Mouse (Mus musculus) urinary bladder, postnatal 25 days (tissue): ENCODE measurements at regions not wholly inside any gene's neighbourhood (a gene's known extent, or its start where the extent isn't known, plus 50 kb on each side); places are given as distances from the start of the nearest gene placed in this dataset.

Experiments used
- DNase-seq: peaks from one replicate; pipeline ENCODE4 v3.0.0; 2022; ENCODE audit warnings: low spot score

DNA sequence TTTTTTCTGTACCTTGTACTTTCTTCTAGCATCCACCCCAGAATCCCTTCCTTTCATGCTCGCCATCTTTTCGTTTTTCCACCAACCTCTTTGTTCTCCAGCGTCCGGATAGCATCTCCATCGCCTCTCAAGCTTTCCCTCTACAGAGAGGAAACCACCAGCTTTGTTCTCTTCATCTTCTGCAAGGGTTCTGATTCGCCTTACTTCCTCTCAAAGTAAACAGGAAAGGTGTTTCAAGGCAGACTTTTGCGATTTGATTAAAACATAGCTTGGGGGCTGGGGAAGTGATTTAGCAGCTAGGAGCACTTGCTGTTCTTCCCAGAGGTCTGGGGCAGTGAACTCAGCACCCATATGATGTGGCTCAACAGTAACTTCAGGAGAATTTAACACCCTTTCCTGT, 71.4 kb downstream of the Emp1 start:
- no peak for DNase-seq

DNA sequence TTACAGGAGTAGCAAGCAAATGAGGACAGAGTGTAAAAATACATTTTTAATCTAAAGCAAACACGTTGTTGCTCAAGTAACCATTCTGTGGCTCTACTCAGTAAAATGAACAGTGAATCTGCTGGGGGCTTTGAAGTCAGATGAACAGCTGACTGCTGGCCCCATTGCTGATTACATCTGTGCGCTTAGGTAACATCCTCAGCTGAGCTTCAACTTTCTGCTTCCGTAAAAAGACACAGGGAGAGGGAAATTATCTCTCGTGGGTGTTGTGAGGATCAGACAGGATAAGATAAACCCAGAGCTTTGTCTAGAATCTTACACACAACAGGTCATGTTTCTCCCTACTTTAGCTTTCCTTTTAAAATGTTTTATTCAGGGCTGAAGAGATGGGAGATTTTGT, 74.0 kb downstream of the Emp1 start:
- no peak for DNase-seq

DNA sequence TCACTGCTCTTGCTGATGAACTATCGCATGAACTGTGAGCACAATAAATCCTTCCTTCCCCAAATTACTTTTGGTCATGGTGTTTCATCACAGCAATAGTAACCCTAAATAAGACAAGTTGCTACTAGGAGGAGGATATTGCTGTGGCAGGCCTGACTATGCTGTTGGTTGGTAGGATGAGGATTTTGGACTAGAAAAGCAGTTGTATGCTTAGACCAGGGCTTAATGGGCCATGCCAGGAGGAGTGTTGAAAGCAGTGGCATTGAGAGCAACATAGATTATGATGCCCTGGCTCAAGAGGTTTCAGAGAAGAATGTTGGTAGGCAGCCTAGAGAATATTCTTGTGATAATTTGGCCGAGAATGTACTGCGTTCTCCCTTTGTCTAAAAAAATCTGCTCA, 75.9 kb downstream of the Emp1 start:
- no peak for DNase-seq

DNA sequence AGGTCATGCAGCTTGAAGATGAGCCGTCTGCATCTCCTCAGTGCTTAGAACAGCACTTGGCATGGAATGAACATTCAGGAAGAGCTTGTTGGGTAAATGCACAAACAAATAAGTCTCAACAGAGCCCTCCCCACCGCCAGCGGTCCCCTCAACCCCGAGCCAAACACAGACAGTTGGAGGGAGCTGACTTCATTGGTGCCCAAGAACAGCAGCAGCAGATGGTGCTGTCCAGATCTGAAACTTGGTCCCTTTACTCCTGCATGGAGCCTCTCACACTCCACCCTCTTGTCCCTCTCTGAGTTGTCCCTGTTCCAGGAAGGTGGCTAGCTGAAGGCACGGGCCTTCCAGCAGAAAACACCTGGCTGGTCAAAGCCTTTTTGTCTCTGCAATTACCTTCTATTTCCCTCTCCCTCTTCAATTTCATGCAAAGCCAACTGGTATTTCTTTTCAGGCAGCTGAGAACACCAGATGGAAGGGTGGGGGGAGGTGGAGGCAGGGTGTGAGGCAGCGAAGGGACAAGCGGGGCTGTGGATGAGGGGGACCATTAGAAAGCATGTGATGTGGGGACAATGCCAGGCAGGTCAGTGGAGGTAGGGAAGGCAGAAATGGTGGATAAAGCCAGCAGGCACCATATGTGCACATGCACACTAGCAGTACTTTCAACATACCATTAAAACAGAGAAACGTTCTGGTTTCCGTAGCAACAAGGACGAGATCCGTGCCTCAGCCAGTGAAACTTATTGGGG, 79.0 kb downstream of the Emp1 start:
- no peak for DNase-seq

DNA sequence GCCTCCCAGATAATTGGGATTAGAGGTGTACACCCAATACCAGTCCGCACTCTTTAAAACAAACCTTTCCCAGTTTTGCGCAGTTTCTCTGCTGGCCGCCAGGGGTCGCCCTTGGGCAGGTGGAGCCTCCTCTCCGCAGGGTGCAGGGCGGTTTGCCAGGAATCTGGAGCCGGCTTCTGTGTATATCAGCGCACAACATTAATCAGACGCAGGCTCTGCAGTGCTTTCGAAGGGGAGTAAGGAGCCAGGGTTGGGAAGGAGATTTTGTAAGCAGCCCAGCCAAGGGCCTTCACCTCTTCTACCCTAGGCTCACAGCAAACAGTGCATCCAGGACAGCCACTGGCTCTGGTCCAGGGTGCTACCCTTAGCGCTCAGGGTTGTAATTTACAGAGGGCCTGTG, 82.3 kb downstream of the Emp1 start:
- DNase-seq: peak; percentile 94

DNA sequence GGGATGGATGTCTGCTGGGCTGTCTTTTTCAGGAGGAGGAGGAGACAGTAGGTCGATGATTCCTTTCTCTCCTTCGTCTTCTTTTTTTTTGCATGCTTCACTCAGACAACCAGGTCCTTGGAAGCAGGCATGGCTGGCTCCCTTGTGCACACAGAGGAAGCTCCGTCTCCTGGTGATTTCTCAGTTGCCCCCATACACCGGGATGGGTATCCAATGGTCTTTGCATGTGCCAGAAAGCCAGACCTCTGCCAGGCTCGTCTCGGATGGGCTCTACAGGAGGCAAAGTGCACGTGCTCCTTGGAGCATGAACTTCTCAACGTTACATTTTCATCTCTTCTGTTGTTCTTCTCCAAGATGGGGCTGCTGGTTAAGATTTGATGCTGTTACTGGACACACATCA, 82.7 kb downstream of the Emp1 start:
- DNase-seq: no peak

DNA sequence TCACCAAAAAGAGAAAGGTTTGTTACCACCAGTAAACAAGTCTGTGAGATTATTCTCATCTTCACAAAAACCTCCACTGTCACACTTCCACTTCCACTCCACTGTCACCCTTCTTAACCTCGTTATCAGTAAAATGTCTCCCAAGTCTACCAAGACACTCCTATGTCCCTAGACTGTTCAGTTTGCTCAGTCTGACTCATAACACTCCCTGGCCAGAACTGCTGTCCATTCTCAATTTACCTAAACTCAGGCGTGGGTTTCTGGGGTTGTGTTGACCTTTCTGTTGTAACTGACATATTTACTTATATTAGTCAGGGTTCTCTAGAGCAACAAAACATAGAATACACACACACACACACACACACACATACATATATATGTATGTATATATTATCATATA, 85.5 kb downstream of the Emp1 start:
- no peak for DNase-seq

DNA sequence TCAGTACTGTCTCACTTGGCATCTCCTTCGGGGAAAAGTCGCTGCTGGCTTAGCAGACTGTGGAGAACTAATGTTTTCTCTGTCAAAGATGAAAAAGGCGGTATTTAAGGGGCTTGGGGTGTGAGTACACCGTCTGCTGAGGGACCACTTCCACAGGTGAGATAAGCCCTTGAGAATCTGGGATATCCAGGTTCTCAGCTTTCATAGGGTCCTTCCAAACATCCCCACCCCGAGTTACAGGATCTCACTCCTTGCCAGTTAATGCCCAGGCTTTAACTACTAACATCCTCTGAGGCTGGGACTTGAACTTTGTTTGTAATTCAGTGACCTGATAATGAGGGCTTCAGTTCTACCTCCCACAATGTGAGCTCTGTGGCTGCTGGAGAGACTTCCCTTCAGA, 86.9 kb downstream of the Emp1 start:
- no peak for DNase-seq

DNA sequence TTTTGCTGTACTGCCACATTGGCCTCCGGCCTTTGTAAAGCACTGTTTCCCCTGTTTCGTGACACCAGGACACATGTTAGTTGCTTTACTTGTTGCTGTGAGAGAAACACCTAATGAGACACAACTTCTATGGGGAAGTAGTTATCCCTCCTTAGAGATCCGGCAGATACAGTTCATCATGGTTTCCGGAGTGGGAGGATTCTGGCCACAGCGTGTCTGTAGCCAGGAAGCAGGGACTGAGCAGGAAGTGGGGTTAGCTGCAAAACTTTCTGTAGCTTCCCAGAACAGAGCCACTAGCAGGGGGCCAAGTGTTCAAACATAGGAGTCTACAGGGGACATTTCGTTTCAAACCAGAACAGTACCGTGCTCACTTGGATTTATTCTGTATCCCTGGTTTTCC, 88.2 kb downstream of the Emp1 start:
- no peak for DNase-seq

DNA sequence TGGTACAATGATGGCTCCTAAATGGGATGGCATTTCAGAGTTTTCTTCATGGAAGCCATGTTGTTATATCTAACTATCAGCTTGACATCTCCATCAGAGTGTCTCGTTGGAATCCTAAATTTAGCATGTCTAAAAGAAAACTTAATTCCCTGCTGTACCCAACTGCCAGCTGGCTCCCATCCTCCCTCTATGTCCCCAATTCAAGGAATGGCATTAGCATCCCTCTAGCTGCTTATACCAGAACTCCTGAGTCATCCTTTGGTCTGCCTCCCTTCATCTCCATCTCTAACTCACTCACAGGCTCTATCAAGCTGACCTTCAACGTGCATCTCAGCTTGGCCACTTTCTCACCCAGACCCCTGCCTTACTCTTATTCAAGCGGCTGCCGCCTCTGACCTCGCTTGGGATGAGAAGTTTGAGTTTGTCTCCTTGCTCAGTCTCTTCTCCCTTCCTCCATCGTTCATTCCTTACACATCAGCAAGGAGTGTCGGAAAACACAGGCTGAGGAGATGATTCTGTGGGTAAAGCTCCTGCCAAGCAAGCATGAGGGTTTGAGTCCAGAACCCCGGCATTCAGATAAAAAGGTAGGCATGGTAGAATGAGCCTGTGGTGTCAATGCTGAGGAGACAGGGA, 88.9 kb downstream of the Emp1 start:
- no peak for DNase-seq

DNA sequence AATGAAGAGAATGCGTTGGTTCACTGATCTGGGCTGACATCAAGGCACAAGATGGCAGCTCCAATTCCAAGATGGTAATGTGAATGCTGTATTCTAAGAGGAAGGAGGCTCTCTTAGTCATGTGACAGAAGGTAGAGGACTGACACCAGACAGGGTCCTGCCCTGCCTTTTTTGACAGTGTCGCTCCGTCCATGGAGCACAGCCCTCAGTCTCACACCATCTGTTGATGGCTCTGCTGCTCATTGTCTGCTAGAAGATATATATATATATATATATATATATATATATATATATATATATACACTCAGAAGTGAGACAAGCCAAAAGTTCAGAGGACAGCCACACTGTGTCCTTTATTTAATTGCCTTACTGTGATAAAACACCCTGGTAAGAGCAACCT, 90.7 kb downstream of the Emp1 start:
- DNase-seq: no peak

DNA sequence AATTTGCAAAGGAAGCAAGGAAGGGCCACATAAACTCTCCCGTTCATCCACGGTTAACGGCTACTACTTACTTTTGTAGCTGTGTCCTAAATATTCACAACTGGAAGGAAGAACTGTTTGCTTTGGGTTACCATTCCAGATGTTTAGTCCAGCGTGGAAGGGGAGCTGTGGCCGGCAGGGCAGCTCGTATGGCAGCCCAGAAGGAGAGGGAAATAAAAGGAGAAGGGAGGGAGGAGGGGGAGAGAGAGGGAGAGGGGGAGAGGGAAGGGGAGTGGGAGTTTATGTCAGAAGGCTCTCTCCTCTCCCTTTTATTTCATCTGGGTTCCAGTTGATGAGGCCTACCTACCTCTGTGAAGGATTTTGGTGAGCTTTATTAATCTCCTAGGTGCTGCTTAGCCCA, 110.2 kb downstream of the Emp1 start:
- no peak for DNase-seq

DNA sequence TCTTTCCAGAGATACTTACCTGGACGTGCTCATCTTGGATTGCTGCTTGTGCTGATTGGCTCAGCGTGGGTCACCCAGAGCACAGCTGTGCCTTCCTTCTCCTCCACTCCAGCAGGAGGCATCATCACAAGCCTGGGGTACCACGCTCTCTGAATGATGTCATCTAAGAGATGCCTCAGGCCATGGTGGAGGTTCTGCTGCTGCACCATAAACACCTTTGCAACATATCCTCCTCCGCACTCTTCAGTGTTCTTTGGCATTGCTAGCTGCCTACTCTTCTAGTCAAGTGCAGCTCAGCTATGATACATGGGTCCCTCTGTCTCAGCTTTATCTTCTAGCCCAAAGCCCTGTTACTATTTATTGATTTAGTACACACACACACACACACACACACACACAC, 110.8 kb downstream of the Emp1 start:
- DNase-seq: no peak

DNA sequence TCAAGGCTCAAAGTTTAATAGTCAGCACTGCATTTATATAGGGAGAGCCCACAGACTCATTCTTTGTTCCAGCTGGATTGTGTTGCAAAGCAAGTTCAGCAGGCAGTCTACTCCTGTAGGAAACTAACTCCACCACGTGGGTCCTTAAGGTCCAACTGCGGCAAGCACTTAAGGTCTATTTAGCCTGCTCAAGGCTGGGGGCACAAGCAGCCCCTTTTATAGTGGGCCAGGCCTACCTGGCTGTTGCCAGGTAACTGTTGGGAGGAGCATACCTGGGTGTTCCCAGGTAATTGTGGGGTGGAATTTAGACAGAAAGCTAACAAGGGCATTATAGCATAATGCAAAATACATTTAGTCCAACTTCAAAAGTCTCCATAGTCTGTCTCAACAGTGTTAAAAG, 126.5 kb downstream of the Emp1 start:
- no peak for DNase-seq

DNA sequence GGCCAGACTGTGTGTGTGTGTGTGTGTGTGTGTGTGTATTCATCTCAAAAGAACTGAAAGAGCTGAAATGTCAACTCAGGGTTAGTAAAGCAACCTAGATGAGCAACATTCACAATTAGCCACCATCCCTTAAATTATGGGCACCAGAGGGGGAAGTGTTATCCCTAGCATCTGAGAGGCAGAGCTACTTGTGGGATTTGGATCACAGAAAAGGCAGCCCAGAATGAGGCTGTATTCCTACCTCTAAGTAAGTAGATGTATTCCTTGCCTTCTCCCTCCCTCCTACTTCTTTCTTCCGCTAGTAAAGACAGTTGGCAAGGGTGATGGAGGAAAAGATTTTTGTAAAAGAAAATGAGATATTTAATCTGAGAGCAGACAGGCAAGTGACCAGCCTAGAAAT, 131.6 kb downstream of the Emp1 start:
- DNase-seq: no peak

DNA sequence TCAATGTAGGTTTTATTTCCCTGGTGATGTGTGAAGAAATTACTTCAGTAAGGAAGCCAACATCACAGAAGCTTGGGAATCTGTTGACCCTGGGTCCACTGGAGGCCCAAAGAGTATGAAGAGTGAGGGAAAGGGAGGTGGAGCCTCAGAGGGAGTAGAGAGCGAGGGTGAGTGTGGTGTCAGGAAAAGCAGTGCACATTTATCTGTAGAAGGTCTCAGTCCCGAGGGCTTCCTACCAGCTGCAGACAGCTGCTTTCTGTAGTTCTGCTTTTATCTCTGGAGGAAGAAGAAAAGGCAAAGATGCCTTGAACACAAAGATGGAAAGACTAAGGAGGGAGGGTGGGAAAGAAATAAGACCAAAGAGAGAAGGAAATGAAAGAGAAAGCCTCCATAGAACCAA, 133.5 kb downstream of the Emp1 start:
- DNase-seq: no peak

DNA sequence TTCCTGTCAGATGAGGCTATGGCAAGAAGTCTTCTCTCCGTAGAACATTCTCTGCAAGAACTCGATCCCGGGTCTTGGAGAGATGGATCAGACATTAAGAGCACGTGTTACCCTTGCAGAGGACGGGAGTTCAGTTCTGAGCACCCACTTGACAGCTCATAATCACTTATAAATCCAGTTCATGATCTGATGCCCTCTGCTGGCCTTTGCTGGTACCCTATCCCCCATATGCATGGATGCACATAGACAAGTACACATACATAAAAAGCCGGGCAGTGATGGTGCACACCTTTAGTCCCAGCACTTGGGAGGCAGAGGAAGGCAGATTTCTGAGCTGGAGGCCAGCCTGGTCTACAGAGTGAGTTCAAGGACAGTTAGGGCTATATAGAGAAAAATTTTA, 136.2 kb downstream of the Emp1 start:
- DNase-seq: no peak

DNA sequence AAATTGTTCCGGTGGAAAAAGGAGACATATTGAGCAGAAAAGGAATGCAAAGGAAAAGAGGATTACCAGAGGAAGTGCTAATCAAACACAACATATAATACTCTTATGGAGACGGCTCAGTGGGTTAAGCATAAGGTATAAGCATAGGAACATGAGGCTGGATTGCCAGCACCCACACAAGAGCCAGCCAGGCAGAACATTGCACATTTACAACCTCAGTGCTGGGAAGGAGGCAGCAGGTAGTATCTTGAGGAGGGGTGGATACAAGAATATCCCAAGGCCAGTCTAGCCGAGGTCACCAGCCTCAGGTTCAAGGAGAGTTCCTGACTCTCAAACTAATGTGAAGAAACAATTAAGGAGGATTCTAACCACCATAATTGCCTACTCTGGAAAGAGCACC, 138.0 kb downstream of the Emp1 start:
- DNase-seq: no peak

DNA sequence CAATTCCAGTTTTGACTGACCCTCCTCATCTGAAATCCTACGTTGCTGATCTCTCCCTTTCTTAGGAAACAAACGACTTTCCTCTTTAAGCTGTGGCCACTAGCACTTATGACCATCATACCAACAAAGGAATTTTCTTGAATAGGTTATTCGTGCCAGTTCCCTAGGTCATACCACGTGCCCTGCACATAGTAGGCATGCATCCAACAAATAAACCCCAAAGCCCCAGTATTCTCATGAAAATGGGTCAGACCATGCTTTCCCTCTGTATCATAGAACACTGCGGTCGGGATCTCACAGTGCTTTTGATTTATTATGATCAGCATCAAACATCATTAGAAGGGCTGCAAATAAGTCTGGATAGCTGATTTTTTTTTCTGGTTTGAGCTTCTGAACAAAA, 139.4 kb downstream of the Emp1 start:
- DNase-seq: no peak

DNA sequence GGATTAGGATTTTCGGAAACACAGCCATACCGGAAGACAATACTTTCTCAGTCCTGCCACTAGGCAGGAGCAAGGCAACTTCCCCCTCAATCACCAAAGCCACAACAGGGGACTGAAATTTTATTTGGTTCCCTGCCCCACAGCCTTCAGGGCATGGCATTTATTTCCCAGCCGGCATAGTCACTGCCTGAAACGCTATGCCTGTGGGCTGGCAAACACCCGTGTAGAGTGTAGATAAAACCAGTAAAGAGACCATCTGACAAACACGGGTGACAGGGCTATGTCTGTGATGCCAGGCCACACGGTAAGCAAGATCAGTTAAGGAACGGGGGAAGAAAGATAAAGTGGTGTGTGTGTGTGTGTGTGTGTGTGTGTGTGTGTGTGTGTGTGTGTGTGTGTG, 140.1 kb downstream of the Emp1 start:
- DNase-seq: no peak

DNA sequence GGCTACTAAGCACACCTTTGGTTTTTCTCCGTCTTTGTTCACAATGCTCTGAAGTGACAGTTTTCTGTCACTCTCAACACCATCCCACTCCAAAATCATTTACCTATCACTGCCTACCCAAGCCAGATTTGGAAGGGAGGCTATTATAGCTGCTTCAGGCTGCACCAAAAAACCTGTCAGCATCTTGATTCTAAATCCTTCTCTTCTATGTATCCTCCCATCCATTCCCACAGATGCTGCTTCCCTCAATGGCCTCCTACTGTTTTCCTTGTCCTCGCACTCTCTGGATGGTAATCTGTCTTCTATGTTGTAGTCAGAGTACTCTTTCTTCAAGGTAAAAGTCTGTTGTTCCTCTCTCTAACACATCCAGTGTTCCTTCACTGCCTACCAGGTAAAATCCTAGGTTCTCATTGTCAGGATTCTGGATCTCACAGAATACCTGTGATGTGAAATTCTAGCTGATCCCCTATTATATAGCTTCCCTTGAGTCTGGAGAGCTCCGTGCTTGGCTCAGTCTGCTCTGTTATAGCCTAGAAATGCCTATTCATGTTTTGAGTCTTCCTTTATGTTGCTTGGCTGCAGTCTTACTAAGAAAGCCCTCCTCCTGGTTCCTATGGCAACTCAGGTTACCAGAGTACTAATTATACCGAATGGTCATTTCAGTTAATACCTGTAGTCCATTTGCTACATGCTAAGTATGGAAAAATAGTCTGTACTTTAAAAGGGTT, 156.5 kb downstream of the Emp1 start:
- DNase-seq: no peak

DNA sequence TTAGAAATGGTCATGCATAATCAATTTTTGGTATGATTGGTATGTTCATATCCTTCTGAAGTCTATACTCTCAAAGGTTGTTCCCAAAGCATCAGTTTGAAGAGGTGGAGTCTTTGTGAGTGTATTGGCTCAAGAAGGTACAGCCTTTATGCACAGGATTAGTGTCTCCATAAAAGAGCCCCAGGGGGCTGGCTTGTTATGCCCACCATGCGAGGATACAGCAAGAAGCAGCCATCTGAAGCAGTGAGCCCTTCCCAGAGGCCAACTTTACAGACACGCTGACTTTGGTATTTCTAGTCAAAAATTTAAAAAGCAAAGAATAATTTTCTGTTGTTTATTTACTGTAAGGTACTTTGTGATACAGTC, 157.1 kb downstream of the Emp1 start:
- no peak for DNase-seq

DNA sequence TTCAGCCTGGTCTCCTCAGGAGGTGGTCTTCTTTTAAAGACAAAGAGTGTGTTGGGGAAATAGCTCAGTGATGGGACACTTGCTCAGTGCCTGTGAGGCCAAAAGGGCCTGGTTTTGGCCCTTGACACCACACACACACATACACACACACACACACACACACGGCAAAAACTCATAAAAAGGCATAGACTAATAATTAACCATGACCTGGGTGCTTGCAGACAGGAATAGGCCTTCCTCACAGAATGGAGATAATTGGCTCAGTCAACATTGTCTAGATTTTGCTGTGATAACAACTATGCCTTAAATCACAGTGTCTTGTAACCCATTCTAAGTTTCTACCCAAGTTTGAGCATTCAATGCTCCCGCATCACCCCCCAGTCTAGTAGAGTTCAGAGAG, 158.5 kb downstream of the Emp1 start:
- DNase-seq: no peak

DNA sequence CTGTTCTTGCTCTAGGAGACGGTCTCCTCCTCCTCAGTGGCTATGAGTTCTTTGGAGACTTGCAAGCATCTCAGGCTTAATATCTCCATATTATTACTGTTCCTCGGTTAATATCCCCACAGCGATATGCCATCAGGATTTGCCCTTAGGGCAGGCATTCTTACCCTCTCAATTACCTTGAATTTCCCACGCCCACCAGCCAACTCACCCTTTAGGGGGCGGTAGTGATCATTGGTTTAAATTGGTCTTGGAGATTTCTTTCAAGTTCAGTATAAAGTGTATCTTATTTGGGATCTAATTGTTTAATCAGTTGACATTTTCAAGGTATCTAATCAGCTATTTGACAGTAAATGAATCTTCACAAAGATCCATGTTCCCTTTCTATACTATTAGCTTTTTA, 162.5 kb downstream of the Emp1 start:
- DNase-seq: no peak
